Mouse (Mus musculus) hindbrain, embryonic 14.5 days (tissue): Measurements from ENCODE around the gene Dazl. TPM values are rescaled to one million over a fixed set of nuclear protein-coding genes. Genes with fewer than 3 reads are reported as not detected.
A peak's percentile ranks its signal among the peaks of the same experiment; 100 is the strongest.

Experiments used
- ATAC-seq: fragments of 200-750 bp; cut with Nextera tagmentation; 2 replicates; pipeline ENCODE4 v1.8.0; 2017; ENCODE audit warnings: moderate number of reproducible peaks, mild to moderate bottlenecking, moderate TSS enrichment, moderate library complexity; ENCODE audit not compliant: low FRiP score
- DNase-seq: peaks from one replicate; pipeline ENCODE4 v3.0.0-alpha.2; 2015; ENCODE audit warnings: low spot score
- H3K27ac ChIP-seq: fragments of 300-500 bp; sonication (generic); 2 replicates; pipeline ENCODE4 v1.5.1; 2014; ENCODE audit warnings: mild to moderate bottlenecking, moderate library complexity
- H3K27me3 ChIP-seq: fragments of 300-500 bp; sonication (generic); 2 replicates; pipeline ENCODE4 v1.6.1; 2014; ENCODE audit warnings: mild to moderate bottlenecking, low read length, mixed read lengths; ENCODE audit not compliant: control insufficient read depth, insufficient read depth
- H3K36me3 ChIP-seq: fragments of 300-500 bp; sonication (generic); replicated peaks from 2 replicates; pipeline ENCODE4 v1.6.1; 2014; ENCODE audit not compliant: control insufficient read depth, insufficient read depth
- H3K4me1 ChIP-seq: fragments of 300-500 bp; sonication (generic); replicated peaks from 2 replicates; pipeline ENCODE4 v1.6.1; 2014; ENCODE audit warnings: antibody characterized with exemption, low read length, mixed read lengths; ENCODE audit not compliant: control insufficient read depth, insufficient read depth
- H3K4me2 ChIP-seq: fragments of 300-500 bp; sonication (generic); replicated peaks from 2 replicates; pipeline ENCODE4 v1.6.1; 2014; ENCODE audit warnings: mild to moderate bottlenecking, moderate library complexity
- H3K4me3 ChIP-seq: fragments of 300-500 bp; sonication (generic); replicated peaks from 2 replicates; pipeline ENCODE4 v1.5.1; 2014; ENCODE audit warnings: mild to moderate bottlenecking, low read length
- H3K9ac ChIP-seq: fragments of 300-500 bp; sonication (generic); 2 replicates; pipeline ENCODE4 v1.6.1; 2014
- H3K9me3 ChIP-seq: fragments of 300-500 bp; sonication (generic); 2 replicates; pipeline ENCODE4 v1.6.1; 2016; ENCODE audit warnings: low read length; ENCODE audit not compliant: control insufficient read depth
- WGBS: fragments of 180-500 bp; shearing (Covaris S2); extraction: QIAGEN DNeasy Blood & Tissue Kit; methylation state at CpG from one replicate; pipeline ENCODE4 v1.1.7; 2014; 5-methylcytosine and 5-hydroxymethylcytosine counted together
- polyA plus RNA-seq: library from polyadenylated mRNA; unstranded; fragments of >200 nt; fragmentation: Nextera tagmentation; extraction: Ambion mirVana; gene quantifications from 2 replicates; pipeline ENCODE4 v1.2.1, GENCODE M21; 2014

The Dazl gene
- polyA plus RNA-seq, 1 experiment from 2014 or later = 0.32 TPM

DNA sequence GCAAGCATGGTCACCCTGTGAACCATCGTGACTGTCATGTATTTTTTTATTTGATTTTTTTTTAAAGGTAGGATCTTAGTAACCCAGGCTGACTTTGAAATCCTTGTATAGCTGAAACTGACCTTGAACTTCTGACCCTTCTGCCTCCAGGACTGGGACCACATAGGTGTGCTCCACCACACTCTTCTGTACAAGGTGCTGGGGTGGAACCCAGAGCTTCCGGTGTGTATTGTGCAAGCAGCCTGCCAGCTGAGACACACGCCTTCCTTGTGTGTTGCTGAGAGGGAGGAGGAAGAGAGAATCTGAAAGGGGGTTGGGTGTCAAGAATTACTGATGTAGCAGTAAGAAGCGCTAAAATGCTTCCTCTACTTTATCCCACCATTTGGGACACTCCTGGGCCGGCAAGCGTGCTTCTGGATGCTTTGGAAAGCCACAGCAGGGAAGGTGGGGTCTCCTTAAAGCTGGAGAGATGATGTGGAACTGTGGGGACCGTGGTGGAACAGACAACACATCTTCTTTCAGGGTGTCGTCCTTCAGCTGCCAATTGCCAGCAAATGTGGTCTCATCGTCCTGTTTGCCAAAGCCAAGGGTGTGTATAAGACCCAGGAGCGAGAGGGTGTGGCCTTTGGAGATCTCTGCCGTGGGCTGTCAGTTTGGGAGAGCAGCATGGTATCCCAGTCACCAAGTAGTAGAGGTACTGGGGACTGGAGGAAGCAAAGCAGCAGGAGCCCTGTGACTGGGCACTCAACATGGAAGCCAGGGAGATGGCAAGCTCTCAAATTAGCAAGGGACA lies 55.4 kb downstream of the Dazl start:
- H3K36me3 ChIP-seq = no peaks in the 10 kb centered on the region
- ATAC-seq (no peak), DNase-seq (no peak)
- H3K4me3 ChIP-seq = no peak overlapping the region
- no peak overlapping the region for H3K4me2 ChIP-seq
- no peak overlapping the region for H3K9ac ChIP-seq
- no peaks in the 10 kb centered on the region for H3K9me3 ChIP-seq
- H3K27me3 ChIP-seq = no peaks in the 10 kb centered on the region
- H3K27ac ChIP-seq = no peak overlapping the region
- WGBS = 69% methylated on average over 11 of the region's 11 CpGs
- H3K4me1 ChIP-seq = peaks cover 12% of the 10 kb centered on the region

DNA sequence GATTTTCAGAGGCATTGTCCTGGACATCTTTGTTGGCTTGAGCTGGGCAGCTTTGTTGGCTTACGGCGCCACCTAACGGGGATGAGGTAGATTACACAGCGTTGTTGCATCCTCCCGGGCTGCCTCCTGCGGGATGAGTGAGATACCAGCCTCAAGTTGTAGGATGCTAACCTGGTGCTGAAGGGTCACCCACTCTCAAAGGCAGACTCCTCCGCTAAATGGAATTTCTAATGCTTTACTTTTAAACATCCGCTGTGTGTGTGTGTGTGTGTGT lies 56.1 kb downstream of the Dazl start:
- Histone ChIP-seq H3K27me3 (no peaks in the 10 kb centered on the region), H3K4me1 (peaks cover 12% of the 10 kb centered on the region), H3K27ac (peak overlapping the region; percentile 93), H3K9me3 (no peaks in the 10 kb centered on the region), H3K36me3 (no peaks in the 10 kb centered on the region), H3K4me3 (no peak overlapping the region), H3K4me2 (peak overlapping the region; percentile 17), H3K9ac (peak overlapping the region; percentile 49; the same call in 1 of the 2 replicates)
- WGBS = 7% methylated on average over 8 of the region's 8 CpGs
- DNase-seq (peak; percentile 90), ATAC-seq (peak; percentile 85)

GRCm38 (mm10) chr17:50236702-50237435 lies 56.6 kb downstream of the Dazl start:
- WGBS = 11% methylated on average over 9 of the region's 9 CpGs
- peak overlapping the region; percentile 93 for H3K27ac ChIP-seq
- ATAC-seq = peak; percentile 79

GRCm38 (mm10) chr17:50235943-50236701 lies 57.3 kb downstream of the Dazl start:
- no peak overlapping the region for H3K4me2 ChIP-seq

More at GRCm38 (mm10) chr17:50236702-50237435, 56.6 kb downstream of the Dazl start:
- Histone ChIP-seq H3K9me3 (no peaks in the 10 kb centered on the region), H3K36me3 (no peaks in the 10 kb centered on the region), H3K4me3 (no peak overlapping the region), H3K9ac (peak overlapping the region; percentile 49), H3K4me2 (peak overlapping the region; percentile 17), H3K27me3 (no peaks in the 10 kb centered on the region), H3K4me1 (peaks cover 12% of the 10 kb centered on the region)
- DNase-seq = no peak

GRCm38 (mm10) chr17:50233956-50234355 lies 59.5 kb downstream of the Dazl start:
- Histone ChIP-seq H3K27me3 (no peaks in the 10 kb centered on the region), H3K36me3 (no peaks in the 10 kb centered on the region), H3K4me3 (no peak overlapping the region), H3K9me3 (no peaks in the 10 kb centered on the region), H3K9ac (no peak overlapping the region), H3K4me1 (peaks cover 12% of the 10 kb centered on the region), H3K4me2 (no peak overlapping the region), H3K27ac (no peak overlapping the region)
- 87% methylated on average over 5 of the region's 5 CpGs for WGBS
- DNase-seq (no peak), ATAC-seq (no peak)

More at GRCm38 (mm10) chr17:50235943-50236701, 57.3 kb downstream of the Dazl start:
- H3K27me3 ChIP-seq = no peaks in the 10 kb centered on the region
- no peak overlapping the region for H3K9ac ChIP-seq
- peak overlapping the region; percentile 93 for H3K27ac ChIP-seq
- no peaks in the 10 kb centered on the region for H3K36me3 ChIP-seq
- ATAC-seq (peak; percentile 52), DNase-seq (peak; percentile 48)
- 32% methylated on average over 13 of the region's 13 CpGs for WGBS
- peaks cover 12% of the 10 kb centered on the region for H3K4me1 ChIP-seq
- H3K4me3 ChIP-seq = no peak overlapping the region
- H3K9me3 ChIP-seq = no peaks in the 10 kb centered on the region

- H3K27ac ChIP-seq = no peak overlapping the region
- H3K4me1 ChIP-seq = peaks cover 12% of the 10 kb centered on the region
- no peak overlapping the region for H3K4me2 ChIP-seq
- no peak for DNase-seq
- no peak overlapping the region for H3K4me3 ChIP-seq
- H3K27me3 ChIP-seq = no peaks in the 10 kb centered on the region
- no peaks in the 10 kb centered on the region for H3K9me3 ChIP-seq
- 90% methylated on average over 11 of the region's 11 CpGs for WGBS
- no peak for ATAC-seq
- no peaks in the 10 kb centered on the region for H3K36me3 ChIP-seq
- H3K9ac ChIP-seq = no peak overlapping the region
These were observed 60.6 kb downstream of the Dazl start for GRCm38 (mm10) chr17:50232821-50233220.

DNA sequence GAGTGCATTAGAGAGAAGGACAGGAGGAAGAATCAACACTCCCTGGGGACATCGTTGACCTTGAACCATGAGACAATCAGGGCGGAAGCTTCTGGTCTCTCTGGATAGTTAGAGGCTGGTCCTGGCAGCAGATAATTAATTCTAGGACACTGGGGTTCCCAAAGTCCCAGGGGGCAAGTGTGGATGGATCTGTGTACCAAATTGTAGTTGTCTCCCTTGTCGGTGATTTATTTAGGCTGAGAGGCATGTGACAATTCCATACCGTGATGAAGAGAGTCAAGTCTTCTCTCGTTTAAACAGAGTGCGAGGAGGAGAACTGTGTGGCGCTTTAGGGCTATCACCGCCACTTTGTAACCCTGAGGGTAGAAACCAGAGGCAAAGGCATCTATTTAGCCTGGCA lies 62.2 kb downstream of the Dazl start:
- 75% methylated on average over 8 of the region's 8 CpGs for WGBS
- no peaks in the 10 kb centered on the region for H3K36me3 ChIP-seq
- H3K4me1 ChIP-seq = peaks cover 2% of the 10 kb centered on the region; the same call in 1 of the 2 replicates
- no peak overlapping the region for H3K4me2 ChIP-seq
- no peak overlapping the region for H3K4me3 ChIP-seq
- H3K9ac ChIP-seq = no peak overlapping the region
- no peaks in the 10 kb centered on the region for H3K9me3 ChIP-seq
- H3K27me3 ChIP-seq = no peaks in the 10 kb centered on the region
- DNase-seq = no peak
- H3K27ac ChIP-seq = no peak overlapping the region
- ATAC-seq = no peak

GRCm38 (mm10) chr17:50229534-50229933 lies 63.9 kb downstream of the Dazl start:
- H3K9ac ChIP-seq = no peak overlapping the region
- no peak for ATAC-seq
- no peaks in the 10 kb centered on the region for H3K9me3 ChIP-seq
- H3K4me3 ChIP-seq = no peak overlapping the region
- no peak for DNase-seq
- no peaks in the 10 kb centered on the region for H3K27me3 ChIP-seq
- H3K27ac ChIP-seq = no peak overlapping the region
- WGBS = 83% methylated on average over 4 of the region's 4 CpGs
- H3K4me2 ChIP-seq = no peak overlapping the region
- H3K36me3 ChIP-seq = no peaks in the 10 kb centered on the region
- no peaks in the 10 kb centered on the region for H3K4me1 ChIP-seq
